Mouse (Mus musculus): ENCODE measurements at regions not wholly inside any gene's neighbourhood (a gene's known extent, or its start where the extent isn't known, plus 50 kb on each side); places are given as distances from the start of the nearest gene placed in this dataset.

GRCm38 (mm10) chr2:117010001-117010400, 111.2 kb upstream of the Spred1 start:
- no peak for TF ChIP-seq MAZ (IDR thresholded peaks at IDR 0.05; ENCODE audit: low read depth, low read length)
- TF ChIP-seq USF1 (IDR thresholded peaks at IDR 0.05; ENCODE audit: low read depth, low read length) = no peak
- TF ChIP-seq POLR2A (IDR thresholded peaks at IDR 0.05; ENCODE audit: low read depth, low read length) = no peak
- TF ChIP-seq CTCF (conservative IDR thresholded peaks at IDR 0.05 in 1 of 2, IDR thresholded peaks at IDR 0.05 in 1 of 2; ENCODE audit: low read depth in 2 of 2, low read length in 2 of 2) = no peak
